Mouse (Mus musculus): ENCODE measurements at regions not wholly inside any gene's neighbourhood (a gene's known extent, or its start where the extent isn't known, plus 50 kb on each side); places are given as distances from the start of the nearest gene placed in this dataset.

DNA sequence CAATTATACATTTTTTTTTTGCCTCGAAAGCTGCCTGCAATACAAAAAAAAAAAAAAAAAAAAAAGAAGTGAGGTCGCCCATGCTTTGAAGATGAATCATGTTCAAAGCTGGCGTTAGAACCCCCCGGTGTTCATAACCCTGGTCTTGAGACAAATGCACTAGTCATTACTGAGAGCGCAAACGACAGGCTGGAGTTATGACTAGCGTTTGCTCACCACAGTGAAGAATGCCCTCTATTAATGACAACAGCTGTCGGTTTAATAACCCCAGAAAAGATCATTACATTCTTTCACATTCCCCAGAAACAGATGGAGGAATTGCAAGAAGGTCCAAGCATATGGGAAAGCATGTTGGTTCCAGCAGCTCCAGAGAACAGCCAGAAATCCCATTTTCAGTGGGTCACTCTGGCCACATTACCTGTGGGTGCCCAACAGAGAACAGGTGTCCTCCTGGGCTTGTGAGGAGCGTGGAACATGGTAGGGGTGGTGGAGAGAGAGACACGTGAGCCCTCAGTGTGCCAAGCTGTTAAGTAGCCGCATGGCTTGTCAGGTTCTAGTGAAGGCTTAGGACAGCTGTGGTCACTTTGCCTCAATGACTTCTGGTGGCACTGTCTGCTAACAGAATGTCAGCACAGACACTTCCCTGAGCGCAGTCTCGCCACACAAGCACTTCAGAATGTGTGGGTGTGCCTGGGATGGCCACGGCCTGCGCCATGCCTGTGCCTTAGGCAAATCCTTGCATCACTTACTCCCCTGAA lies 60.4 kb downstream of the Aipl1 start:
- DNase-seq (ENCODE audit: low read depth) = peak; percentile 54

DNA sequence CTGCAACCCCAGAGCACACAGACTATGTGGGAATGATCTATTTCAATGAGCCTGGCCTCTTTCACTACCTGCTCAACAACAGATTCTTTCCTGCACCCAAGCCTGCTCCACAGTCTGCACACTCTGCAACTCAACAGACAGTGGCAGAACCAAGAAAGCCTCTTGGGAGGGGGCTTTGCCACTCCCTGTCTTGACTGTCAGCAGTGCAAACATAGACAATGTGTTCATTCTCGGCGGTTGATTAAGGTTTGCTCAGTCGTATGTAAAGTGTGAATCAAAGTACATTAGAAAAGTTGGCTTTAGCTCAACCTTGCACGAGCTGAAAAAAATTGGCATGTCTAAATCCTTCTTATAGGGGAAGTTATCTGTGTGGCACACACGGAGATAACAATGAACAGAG lies 66.0 kb downstream of the Aipl1 start:
- no peak for DNase-seq (ENCODE audit: low read depth)

DNA sequence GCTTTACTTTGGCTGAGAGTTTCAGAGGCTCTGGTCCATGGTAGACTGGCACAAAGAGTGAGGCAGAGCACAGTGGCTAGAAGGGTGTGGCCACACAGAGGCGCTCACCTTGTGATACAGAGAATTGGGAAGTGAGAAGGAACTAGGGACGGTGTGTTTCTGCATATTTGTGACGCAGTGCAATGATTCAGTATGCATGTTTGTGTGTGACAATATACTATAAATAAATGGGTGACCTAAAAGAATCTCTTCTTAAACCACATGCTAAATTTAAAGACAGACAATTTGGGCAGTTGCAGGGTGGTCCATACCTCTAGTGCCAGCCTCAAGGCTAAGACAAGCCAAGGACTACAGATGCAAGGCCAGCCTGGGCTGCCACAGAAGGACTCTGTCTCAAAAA lies 75.0 kb downstream of the Aipl1 start:
- no peak for DNase-seq (ENCODE audit: low read depth)

DNA sequence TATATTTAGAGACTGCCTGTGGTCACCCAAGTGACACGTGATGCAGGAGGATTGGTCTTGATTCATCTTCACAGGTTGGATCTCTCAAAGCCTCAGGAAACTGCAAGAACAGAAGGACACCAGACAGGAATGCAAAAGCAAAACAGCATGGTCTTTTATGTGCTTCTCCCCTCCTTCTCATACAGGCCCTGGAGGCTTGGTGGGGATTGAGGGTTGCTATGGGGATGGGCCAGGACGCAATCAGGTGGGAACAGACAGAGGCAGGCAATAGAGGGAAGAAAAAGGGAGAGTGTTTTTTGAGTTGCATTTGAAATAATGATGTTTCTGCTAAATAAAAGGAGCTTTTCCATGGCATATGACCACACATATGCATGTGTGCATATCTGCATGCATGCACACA lies 84.8 kb downstream of the Aipl1 start:
- DNase-seq (ENCODE audit: low read depth) = no peak

DNA sequence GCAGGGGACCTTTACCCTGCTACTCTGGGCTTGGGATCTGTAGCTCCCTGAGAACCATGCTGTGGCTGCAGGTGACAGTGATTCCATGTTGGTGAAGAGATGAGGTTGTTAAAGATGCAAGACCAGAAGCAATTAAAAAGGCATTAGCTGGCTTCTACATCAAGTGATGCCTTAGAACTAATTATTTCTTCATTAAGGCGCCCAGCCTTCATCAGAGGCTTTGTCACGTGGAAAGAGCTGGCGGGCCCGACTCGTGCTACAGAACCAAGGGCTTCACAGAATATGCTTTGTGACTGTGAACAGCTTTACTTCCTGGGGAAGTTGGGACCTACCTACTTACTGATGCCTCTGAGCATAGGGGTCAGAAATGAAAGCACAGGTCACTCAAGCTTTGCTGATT lies 90.1 kb downstream of the Aipl1 start:
- DNase-seq (ENCODE audit: low read depth) = no peak

DNA sequence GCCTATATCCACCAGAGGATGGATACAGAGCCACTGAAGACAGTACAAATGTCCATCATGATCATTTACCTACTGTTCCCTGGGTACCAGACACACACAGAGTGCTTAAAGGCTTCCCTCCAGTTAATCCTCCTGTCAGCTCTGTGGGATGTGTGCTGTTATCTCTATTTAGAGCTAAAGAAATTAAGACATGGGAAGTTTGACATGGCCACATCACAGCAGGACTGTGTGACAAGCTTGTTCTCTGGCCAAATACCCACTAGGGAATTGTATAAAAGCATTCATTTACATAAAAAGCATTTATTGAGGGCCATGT lies 92.3 kb downstream of the Aipl1 start:
- DNase-seq (ENCODE audit: low read depth) = no peak

DNA sequence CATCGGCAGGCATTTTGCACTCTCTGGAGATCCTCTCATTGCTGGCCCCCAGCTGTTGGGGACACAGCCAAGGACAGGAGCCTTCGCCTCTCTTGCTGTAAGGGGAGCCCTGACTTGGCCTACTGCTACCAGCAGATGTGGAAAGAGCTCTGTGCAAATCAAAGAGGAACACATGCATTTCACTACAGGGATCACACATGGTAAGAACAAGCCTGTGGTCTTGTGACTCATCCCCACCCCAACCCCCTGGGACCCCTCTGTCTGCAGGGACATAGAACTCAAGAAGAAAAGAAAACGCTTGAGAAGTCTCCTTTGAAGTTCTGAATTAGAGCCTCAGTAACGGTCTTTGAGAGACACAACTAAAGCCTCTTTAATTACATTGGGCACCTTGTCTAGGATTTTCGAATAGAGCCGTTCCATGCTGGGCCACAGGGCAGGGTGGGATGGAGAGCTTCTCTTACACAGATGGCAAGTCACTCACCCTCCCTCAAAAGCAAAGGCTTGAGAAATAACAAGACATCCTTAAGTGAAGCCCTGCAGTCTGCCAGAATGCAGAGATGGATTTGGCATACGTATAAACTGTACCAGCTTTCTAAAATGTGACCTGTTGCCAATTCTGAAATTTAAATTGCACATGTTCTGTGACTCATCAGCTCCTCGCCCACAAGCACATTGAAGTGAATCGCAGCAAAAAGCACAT lies 92.8 kb downstream of the Aipl1 start:
- no peak for DNase-seq (ENCODE audit: low read depth)

DNA sequence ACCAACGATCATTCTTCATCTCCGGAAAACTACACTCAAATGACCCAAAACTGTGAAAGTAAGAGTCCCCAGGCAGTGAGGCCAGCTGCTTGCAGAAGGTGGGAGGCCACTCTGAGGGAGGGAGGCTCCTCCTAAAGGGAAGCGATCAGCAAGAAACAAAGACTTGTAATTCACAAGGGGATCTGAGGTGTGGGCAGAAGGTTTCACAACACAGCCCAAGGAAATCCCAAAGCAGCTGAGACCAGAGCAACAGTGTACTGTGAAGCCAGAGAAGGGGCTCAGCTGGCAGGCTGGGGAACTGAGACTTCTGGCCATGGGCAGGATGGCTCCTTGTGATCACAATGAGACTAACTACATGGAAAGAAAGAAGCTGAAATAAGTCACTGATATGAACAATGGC lies 93.8 kb downstream of the Aipl1 start:
- no peak for DNase-seq (ENCODE audit: low read depth)

DNA sequence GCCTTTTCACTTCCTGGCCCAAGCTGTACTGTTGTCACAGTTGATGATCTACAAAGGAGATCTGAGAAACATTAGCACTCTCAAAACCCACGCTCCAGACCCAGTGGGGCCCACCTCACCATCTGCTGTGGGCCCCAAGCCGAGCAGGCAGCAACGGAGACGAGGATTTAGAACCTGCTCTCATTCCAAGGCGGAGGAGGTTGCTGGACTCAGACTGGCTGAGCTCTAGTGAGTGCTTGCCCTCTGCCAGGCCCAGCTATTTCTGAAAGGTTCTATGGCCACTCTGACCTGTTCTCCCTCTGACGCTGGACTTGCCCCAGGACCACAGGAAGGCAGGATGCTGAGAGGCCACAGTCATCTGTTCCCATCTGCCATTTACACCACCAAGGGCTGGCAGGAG lies 98.2 kb downstream of the Aipl1 start:
- DNase-seq (ENCODE audit: low read depth) = no peak

DNA sequence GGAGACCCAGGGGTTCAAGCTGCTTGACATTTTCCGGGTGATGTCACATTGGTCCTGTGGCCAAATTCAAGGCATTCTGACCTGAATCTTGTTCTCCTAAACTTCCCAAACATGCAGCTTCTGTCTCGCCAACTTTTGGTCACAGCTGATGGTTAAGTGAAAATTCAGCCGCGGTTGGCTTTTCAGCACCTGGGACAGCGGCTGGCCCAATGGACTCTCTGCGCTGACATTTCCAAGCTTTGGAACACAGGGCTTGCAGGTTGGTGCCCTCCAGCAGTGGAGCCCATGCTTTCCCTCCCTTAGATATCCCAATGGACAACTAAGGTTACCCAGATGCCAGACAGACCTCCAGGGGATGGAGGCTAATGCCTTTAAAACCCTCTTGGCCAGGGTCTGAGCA lies 100.2 kb downstream of the Aipl1 start:
- no peak for DNase-seq (ENCODE audit: low read depth)

DNA sequence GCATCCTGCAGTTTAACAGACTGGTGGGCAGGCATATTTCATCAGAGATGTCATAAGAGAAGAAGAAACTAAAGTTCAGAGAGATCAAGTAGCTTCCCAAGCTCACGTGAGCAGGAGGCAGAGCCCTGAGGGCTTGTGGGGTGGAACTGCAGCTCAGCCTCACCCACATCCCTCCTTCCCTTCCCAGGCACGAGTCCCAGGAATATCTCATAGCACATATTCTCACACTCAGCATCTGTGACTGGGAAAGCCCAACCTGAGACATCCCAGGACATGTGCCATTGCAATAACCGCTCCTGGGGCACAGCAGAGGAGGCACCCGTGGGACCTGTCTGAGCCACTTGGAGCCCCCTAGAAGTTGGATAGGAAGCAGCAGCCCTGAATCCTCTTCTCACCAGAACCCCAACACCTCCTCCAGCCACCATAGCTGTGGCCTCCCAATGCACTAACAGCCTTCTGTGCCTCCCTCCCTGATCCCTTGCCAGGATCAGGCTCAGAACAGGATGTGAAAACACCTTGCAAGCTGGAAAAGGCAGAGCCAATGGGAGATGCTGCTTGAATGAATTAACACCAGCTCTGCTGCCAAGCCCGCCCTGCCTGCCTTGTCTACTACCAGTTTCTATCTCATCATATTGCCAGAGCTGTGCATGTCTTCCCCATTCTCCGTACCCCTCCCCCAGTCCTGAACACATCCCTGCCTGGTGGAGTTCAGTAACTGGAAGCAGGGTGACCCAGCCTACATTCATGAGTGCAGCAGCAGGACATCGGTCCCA lies 107.4 kb downstream of the Aipl1 start:
- DNase-seq (ENCODE audit: low read depth) = no peak

DNA sequence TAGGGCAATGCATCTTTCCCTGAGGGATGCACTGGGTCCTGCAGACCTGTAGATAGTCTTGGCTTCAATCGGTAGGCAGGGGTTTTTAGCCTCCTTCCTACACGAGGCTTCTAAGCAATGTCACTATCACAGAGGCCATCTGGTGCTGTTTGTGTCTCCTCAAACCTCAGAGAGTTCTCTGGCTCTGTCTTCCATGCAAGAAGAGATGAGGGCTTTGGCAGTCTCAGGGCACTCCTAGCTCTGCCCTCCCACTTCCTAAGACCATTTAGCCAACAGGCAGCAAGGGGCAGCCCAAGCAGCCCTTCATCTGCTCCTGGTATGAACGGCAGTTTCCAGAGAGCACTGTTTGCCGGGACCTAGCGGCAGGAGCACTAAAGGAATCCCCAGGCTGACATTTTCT lies 122.6 kb downstream of the Aipl1 start:
- no peak for DNase-seq (ENCODE audit: low read depth)

DNA sequence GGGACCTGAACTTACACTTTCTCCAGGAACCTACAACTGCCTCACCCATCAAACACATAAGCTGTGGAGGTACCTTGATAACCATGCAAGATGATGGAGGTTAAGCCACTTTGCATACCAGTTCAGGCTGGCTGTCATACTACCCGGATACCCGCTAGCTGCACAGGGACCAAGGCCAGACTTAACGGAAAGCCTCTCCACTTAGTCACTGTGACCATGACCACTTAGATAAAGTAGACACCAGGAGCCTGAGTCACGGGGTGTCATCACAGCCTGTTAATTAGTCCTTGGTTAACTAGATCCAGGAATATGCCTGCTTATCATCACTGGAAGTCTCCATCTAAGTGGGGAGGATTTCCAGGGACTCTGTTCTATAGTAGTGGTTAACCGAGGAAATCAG lies 124.7 kb downstream of the Aipl1 start:
- DNase-seq (ENCODE audit: low read depth) = no peak

DNA sequence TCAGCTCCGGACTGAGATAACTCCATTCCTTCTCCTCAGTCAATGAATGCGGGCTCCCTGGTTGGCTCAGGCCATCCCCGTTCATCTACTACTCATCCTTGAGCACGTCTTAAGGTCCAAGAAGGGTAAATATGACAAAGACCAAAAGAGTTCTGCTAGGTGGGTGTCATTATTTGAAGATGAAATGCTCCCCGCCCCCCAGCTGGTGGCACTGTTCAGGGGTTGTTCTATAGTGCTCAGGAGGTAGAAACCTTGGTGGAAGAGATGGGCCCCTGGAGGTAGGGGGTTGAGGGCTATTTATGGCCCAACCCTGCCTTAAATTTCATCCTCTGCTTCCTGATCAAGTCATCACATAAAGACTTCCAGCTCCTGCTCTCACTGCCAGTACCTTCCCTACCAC lies 126.0 kb downstream of the Aipl1 start:
- no peak for DNase-seq (ENCODE audit: low read depth)

DNA sequence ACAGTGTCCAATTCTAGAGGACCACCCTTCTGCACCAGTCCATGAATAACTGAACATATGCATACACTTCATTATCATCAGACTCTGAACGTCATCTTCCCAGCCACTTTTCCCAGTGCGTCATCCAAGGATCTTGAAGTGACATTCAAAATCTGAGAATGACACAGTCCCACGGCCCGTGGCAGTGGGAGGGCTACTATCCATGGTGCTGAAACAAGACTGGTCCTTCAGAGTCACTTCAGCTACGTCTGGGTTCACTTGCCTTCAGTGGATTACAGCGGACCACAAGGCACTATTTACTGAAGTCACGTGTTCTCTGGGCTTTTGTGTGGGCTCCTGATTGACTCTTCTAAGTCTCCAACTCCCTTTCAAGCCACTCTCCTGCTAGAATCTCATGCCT lies 128.7 kb downstream of the Aipl1 start:
- DNase-seq (ENCODE audit: low read depth) = no peak

DNA sequence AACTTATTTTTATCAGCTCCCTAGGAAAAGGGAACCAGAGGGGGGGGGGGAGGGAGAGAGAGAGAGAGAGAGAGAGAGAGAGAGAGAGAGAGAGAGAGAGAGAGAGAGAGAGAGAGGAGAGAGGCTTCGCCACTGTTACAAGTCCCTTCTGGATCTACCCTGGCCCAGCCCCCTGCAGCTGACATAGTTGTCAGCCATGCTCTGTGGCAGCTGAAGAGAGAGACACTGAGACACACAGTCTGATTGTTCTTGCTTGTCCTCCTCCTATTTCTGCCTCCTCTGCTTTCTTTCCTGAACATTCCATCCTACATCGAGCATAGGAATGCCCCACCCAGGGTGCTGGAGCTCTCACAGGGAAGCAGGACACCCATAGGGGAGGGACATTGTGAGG lies 134.3 kb downstream of the Aipl1 start:
- DNase-seq (ENCODE audit: low read depth) = no peak

DNA sequence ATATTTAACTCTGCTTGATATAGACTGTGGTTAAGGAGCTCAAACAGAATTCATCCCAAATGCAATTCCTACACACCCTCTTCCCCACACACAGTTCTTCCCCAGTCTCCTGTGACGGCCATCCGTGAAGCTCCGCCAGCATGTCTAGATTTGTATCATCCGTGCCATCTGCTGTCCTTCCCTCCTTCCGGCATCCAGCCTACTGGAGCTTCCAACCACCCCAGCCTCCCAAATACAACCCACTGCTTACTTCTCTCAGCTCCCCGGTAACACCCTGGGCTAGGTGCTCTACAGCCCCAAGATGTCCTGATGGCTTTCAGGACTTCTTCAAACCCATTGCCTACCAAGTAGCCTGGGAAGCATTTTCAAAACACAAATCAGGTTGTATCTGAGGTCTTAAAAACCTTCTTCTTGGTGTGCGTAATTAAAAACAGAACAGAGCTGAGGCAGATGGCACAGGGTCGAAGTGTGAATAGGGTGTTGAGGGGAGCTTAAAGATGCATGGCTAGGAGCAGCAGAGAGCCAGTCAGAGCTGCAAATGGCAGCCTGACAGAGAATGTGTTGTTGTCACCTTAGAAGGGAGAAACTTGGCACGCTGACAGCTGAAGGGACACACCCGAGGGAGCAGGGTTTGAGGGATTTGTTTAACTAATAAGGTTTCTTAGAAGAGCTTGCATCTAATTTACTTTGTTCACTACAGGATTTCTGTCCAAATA lies 134.8 kb downstream of the Aipl1 start:
- DNase-seq (ENCODE audit: low read depth) = no peak

DNA sequence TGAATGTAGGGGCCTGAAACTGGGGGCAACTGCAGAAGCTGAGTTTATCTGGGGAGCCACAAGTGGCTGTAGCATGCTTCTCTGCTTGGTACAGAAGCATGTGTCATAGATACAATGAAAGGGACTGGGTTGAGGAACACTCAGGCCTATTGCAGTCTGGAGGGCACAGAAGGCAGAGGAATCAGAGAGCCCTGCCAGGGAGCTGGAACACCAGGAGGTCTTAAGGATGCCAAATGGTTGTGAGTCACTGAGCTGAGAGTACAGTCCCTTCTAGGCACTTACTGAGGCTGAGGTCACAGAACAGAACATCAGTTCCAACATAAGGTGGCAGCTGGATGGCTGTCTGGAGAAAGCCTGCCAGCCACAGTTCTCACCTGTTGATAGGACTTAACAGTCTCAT lies 136.5 kb downstream of the Aipl1 start:
- DNase-seq (ENCODE audit: low read depth) = no peak

DNA sequence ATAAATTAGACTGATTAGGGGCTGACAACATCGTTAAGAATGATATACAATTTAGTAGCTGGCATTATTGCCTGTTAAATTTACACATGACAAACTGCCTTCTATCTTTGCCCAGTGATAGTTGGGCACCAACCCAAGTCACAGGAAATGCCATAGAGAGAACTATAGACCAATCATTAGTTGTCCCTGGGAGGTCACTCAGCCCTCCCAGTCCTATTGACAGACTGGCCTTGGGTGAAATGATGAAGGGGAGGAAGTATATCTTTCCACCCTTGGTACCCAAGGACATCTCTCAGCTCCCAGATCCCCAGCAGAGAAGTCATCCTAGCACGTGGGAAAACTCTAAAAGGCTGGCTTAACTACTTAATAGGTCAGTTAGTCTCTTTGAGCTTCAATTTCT lies 139.8 kb downstream of the Aipl1 start:
- no peak for DNase-seq (ENCODE audit: low read depth)

DNA sequence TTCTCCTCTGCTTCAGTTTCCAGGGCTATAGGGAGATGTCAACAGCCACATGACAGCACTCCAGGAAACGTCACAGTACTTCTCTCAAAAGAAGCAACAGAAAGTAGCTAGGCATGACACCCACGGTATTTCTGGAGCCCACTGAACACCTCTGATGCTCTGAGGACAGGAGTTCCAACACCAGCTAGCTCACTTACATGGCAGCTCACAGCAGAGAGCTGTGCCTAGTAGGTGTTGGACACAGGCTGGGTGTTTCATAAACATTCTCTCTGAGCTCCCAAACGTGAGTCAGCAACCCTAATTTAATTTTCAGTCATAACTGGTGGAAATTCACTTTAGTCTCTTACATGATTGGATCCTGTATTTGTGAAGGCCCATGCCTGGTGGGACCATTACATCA lies 140.2 kb downstream of the Aipl1 start:
- no peak for DNase-seq (ENCODE audit: low read depth)

DNA sequence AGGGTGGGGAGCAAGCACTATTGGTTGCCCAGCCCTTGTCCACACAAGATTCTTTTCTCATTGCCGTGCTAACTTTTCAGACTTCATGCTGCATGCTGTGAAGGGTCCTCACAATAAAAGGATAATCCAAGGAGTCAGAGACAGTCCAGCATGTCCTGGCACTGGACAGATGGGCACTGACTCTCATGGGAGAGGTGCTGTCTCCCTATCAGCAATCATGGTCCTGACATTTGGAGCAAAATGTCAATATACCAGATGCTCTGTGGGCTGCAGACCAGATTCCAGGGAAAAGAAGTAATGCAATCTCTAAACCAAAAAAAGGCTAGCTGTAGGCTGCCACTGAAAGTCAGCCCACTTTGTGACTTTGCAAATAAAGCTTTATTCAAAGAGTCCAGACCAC lies 141.5 kb downstream of the Wscd1 start:
- no peak for DNase-seq (ENCODE audit: low read depth)

DNA sequence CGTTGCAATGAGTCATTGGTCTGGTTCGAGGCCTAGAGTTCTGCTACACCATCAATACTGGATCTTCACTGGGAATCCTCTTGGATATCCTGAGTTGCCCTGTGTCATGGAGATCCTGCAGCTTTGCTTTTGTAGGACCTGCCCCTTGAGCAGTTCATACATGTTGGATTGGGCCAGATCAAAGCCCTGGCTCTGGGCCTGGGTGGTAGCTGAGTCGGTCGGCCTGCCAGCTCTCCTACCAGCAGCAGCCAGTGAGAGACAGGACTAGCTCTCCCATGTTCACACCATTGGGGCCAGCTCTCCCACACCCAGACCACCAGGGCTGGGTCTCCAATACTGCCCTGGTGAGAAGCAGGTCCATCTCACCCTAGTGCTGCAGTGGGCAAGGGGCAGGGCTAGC lies 139.4 kb downstream of the Wscd1 start:
- DNase-seq (ENCODE audit: low read depth) = no peak

DNA sequence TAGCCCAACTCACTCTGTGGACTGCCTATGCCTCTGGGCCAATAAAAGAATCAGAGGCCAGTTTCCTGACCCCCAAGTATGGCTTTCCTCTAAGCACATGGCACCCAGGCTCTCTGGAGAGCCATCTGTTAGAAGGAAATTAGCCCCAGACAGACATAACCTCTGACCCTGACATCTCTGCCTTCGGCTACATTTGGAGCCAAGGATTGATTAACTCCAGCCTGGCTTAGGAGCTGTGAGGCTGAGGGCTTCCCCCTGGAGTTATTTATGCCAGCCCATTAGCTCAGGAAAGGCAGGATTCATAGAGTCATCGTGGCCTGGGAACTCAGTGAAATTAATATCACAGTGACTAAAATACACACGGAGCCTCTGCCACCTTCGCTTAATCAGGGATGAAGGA lies 137.5 kb downstream of the Wscd1 start:
- no peak for DNase-seq (ENCODE audit: low read depth)
